9 mouse cellular contexts compared by ENCODE assay signal in the genomic region with DNA sequence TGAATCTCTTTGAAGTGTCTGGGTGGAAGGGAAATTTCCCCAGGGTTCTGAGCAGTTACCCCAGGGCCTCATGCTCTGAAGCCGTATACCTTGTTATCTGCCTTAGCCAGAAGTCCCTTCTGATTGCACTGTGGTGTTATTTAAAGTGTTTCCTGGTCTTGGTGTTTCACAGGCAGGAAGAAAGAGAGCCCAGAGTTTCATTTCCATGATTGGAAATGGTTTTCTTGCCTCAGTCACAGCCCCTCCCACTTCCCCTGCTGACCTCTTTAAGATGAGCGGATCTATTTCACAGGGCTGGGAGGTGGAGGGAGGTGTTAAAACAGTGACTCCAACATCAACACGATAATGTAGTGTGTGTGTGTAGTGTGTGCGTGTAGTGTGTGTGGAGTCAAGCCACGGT.
DNase-seq lines count a peak whose midpoint lies in the region; ATAC-seq and TF ChIP-seq lines count a peak whose summit lies in the region.
"Had no signal": no experiment of that assay in that cellular context is flagged by ENCODE, and none has a peak within 500 bp of the region (broad histone marks: within the 10 kb centered on the region; RNA-seq: fewer than 3 reads in every experiment).

No protein-coding gene starts in this region.

- DNase-seq in heart, embryonic 10.5 days (ENCODE audit: low spot score): no peak
- DNase-seq in heart, postnatal 4 days: no peak
- DNase-seq in 416B (ENCODE audit: low read depth): peak; percentile 81
- no peak for DNase-seq in urinary bladder, postnatal 14 days (ENCODE audit: low spot score)
- DNase-seq in right cerebral cortex, postnatal 4 days: no peak
- DNase-seq in thymus, adult 2 months: no peak
- DNase-seq: thymus, postnatal 36 days had no signal

- 22% methylated on average over 5 of the region's 5 CpGs for WGBS in heart, embryonic 10.5 days
- WGBS in intestine, postnatal 0 days: 44% methylated on average over 5 of the region's 5 CpGs
- WGBS in thymus, adult 2 months: 70% methylated on average over 5 of the region's 5 CpGs

- H3K4me2 ChIP-seq in intestine, postnatal 0 days (replicated peaks; ENCODE audit: low read depth): no peak overlapping the region

- H3K27me3 ChIP-seq in heart, embryonic 10.5 days (ENCODE audit: insufficient read depth, poor library complexity, severe bottlenecking): no peaks in the 10 kb centered on the region
- no peaks in the 10 kb centered on the region for H3K27me3 ChIP-seq in intestine, postnatal 0 days (replicated peaks; ENCODE audit: control insufficient read depth, insufficient read depth, low read length)
- no peaks in the 10 kb centered on the region for H3K27me3 ChIP-seq in thymus, adult 2 months (ENCODE audit: control insufficient read depth, insufficient read depth, low read length)

- no peaks in the 10 kb centered on the region for H3K9me3 ChIP-seq in heart, embryonic 10.5 days
- no peaks in the 10 kb centered on the region for H3K9me3 ChIP-seq in intestine, postnatal 0 days (ENCODE audit: control insufficient read depth)

- peak; percentile 76 for ATAC-seq in common myeloid progenitor, adult 5-6 weeks (replicated peaks; ENCODE audit: low read depth, poor library complexity, severe bottlenecking)
- peak; percentile 36; the same call in 1 of the 2 replicates for ATAC-seq in intestine, postnatal 0 days

- H3K27ac ChIP-seq in heart, embryonic 10.5 days: peak overlapping the region; percentile 71
- no peak overlapping the region for H3K27ac ChIP-seq in intestine, postnatal 0 days (ENCODE audit: low read depth, low read length)
- no peak overlapping the region for H3K27ac ChIP-seq in thymus, adult 2 months (ENCODE audit: control insufficient read depth, insufficient read depth, low read length)

- no peak overlapping the region for H3K9ac ChIP-seq in intestine, postnatal 0 days (ENCODE audit: low read depth, low read length)

- H3K4me3 ChIP-seq in heart, embryonic 10.5 days: no peak overlapping the region
- no peak overlapping the region for H3K4me3 ChIP-seq in intestine, postnatal 0 days (ENCODE audit: low read depth, low read length)
- no peak overlapping the region for H3K4me3 ChIP-seq in thymus, adult 2 months (ENCODE audit: control insufficient read depth, insufficient read depth, low read length)

- no peak for TF ChIP-seq CTCF in intestine, postnatal 0 days (IDR thresholded peaks at IDR 0.05; ENCODE audit: low read depth)
- TF ChIP-seq CTCF in thymus, adult 2 months (IDR thresholded peaks at IDR 0.05; ENCODE audit: borderline replicate concordance, control insufficient read depth, extremely low read depth, insufficient read depth, low read length, poor library complexity): no peak

- H3K36me3 ChIP-seq in heart, embryonic 10.5 days: peaks cover 5% of the 10 kb centered on the region
- no peaks in the 10 kb centered on the region for H3K36me3 ChIP-seq in intestine, postnatal 0 days (ENCODE audit: control insufficient read depth, insufficient read depth)
- no peaks in the 10 kb centered on the region for H3K36me3 ChIP-seq in thymus, adult 2 months (ENCODE audit: control insufficient read depth, insufficient read depth, low read length)

- no peak for TF ChIP-seq POLR2A in thymus, adult 2 months (IDR thresholded peaks at IDR 0.05; ENCODE audit: control insufficient read depth, extremely low read depth, insufficient read depth, low read length, poor library complexity)

- peaks cover 15% of the 10 kb centered on the region for H3K4me1 ChIP-seq in heart, embryonic 10.5 days
- H3K4me1 ChIP-seq in intestine, postnatal 0 days (replicated peaks; ENCODE audit: control insufficient read depth, insufficient read depth, low read length): no peaks in the 10 kb centered on the region
- H3K4me1 ChIP-seq in thymus, adult 2 months (replicated peaks; ENCODE audit: control insufficient read depth, insufficient read depth, low read length): peaks cover 8% of the 10 kb centered on the region
